Comparison of ENCODE assay signal across 12 mouse cellular contexts in the genomic region with DNA sequence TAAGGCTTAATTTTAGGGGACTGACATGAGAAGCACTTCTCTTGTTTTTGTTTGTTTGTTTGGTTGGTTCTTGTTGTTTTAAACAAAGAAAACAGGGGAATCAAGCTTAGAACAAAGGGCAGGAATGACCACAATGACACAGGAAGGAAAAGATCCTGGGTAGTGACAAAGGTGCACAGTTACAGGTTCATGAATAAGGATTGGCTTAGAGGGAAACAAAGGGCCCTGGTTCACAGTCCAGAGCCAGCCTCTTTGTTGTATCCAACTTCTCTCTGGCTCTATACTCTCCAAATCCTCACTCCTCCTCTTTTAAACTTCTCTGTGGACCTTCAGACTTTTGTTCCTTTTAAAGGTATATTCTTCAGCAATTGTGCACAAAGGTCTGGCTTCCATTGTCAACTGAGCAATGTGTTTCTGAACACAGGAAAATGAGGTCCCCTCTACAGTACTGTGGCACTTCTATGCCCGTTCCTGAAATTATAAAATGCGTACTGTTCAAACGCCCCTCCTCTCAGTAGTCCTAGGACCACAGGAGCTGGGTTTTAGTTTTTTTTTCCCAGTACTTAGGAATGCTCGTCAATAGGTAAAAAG. TPM values are rescaled to one million over a fixed set of nuclear protein-coding genes. Genes with fewer than 3 reads are reported as not detected.
DNase-seq lines count a peak whose midpoint lies in the region; ATAC-seq lines count a peak whose summit lies in the region.
"Had no signal": no experiment of that assay in that cellular context is flagged by ENCODE, and none has a peak within 500 bp of the region (broad histone marks: within the 10 kb centered on the region; RNA-seq: fewer than 3 reads in every experiment).

No protein-coding gene starts in this region.

- H3K27me3 ChIP-seq in kidney, embryonic 16.5 days (ENCODE audit: insufficient read depth, low read length) = no peaks in the 10 kb centered on the region
- no peaks in the 10 kb centered on the region for H3K27me3 ChIP-seq in embryonic facial prominence, embryonic 13.5 days
- no peaks in the 10 kb centered on the region for H3K27me3 ChIP-seq in intestine, embryonic 14.5 days (replicated peaks; ENCODE audit: control insufficient read depth, insufficient read depth, low read length)
- H3K27me3 ChIP-seq in midbrain, embryonic 16.5 days (ENCODE audit: control insufficient read depth, insufficient read depth, low read depth, low read length) = no peaks in the 10 kb centered on the region
- H3K27me3 ChIP-seq: Patski had no signal

- H3K9ac ChIP-seq in kidney, embryonic 16.5 days (replicated peaks; ENCODE audit: low read length) = no peak overlapping the region; the same call in 1 of the 2 replicates
- H3K9ac ChIP-seq in embryonic facial prominence, embryonic 13.5 days = 0 out of 2 replicates have a peak overlapping the region, but pooled peaks have one; percentile 87
- H3K9ac ChIP-seq in intestine, embryonic 14.5 days (ENCODE audit: low read length) = no peak overlapping the region; the same call in 1 of the 2 replicates
- H3K9ac ChIP-seq in midbrain, embryonic 16.5 days (ENCODE audit: low read depth, low read length) = peak overlapping the region; percentile 25

- H3K4me3 ChIP-seq in kidney, embryonic 16.5 days (ENCODE audit: low read length) = peak overlapping the region; percentile 99
- peak overlapping the region; percentile 94 for H3K4me3 ChIP-seq in embryonic facial prominence, embryonic 13.5 days
- 0 out of 2 replicates have a peak overlapping the region, but pooled peaks have one; percentile 92 for H3K4me3 ChIP-seq in intestine, embryonic 14.5 days (ENCODE audit: low read depth, low read length)
- peak overlapping the region; percentile 94 for H3K4me3 ChIP-seq in midbrain, embryonic 16.5 days (ENCODE audit: low read depth, low read length)

- ATAC-seq in kidney, embryonic 16.5 days (ENCODE audit: low FRiP score, low TSS enrichment) = no peak
- no peak for ATAC-seq in embryonic facial prominence, embryonic 13.5 days (ENCODE audit: insufficient number of reproducible peaks, insufficient read depth, low FRiP score, low TSS enrichment, low read depth)
- ATAC-seq in intestine, embryonic 14.5 days (replicated peaks; ENCODE audit: low FRiP score, low TSS enrichment, low read depth) = no peak
- no peak for ATAC-seq in midbrain, embryonic 16.5 days
- ATAC-seq: Patski had no signal

- WGBS in kidney, embryonic 16.5 days = 67% methylated on average over 4 of the region's 4 CpGs
- WGBS in embryonic facial prominence, embryonic 13.5 days = 70% methylated on average over 4 of the region's 4 CpGs
- 77% methylated on average over 4 of the region's 4 CpGs for WGBS in intestine, embryonic 14.5 days
- WGBS in midbrain, embryonic 16.5 days = 16% methylated on average over 4 of the region's 4 CpGs

- H3K36me3 ChIP-seq in kidney, embryonic 16.5 days (ENCODE audit: insufficient read depth, low read length) = no peaks in the 10 kb centered on the region
- H3K36me3 ChIP-seq in embryonic facial prominence, embryonic 13.5 days = no peaks in the 10 kb centered on the region
- no peaks in the 10 kb centered on the region for H3K36me3 ChIP-seq in intestine, embryonic 14.5 days (ENCODE audit: control insufficient read depth, insufficient read depth, low read length)
- no peaks in the 10 kb centered on the region for H3K36me3 ChIP-seq in midbrain, embryonic 16.5 days (ENCODE audit: control insufficient read depth, insufficient read depth, low read length)

- no peak overlapping the region for H3K27ac ChIP-seq in kidney, embryonic 16.5 days (ENCODE audit: low read length)
- no peak overlapping the region for H3K27ac ChIP-seq in embryonic facial prominence, embryonic 13.5 days
- no peak overlapping the region for H3K27ac ChIP-seq in intestine, embryonic 14.5 days (ENCODE audit: low read depth)
- H3K27ac ChIP-seq in midbrain, embryonic 16.5 days (ENCODE audit: low read length) = peak overlapping the region; percentile 47

- H3K9me3 ChIP-seq in kidney, embryonic 16.5 days (ENCODE audit: low read length) = no peaks in the 10 kb centered on the region; the same call in 1 of the 2 replicates
- no peaks in the 10 kb centered on the region for H3K9me3 ChIP-seq in embryonic facial prominence, embryonic 13.5 days
- no peaks in the 10 kb centered on the region for H3K9me3 ChIP-seq in intestine, embryonic 14.5 days (ENCODE audit: control insufficient read depth, low read length)
- no peaks in the 10 kb centered on the region for H3K9me3 ChIP-seq in midbrain, embryonic 16.5 days (replicated peaks; ENCODE audit: control insufficient read depth, low read length, poor library complexity, severe bottlenecking)

- H3K4me2 ChIP-seq in kidney, embryonic 16.5 days (replicated peaks; ENCODE audit: low read depth, low read length) = peak overlapping the region; percentile 72
- H3K4me2 ChIP-seq in embryonic facial prominence, embryonic 13.5 days = peak overlapping the region; percentile 70
- peak overlapping the region; percentile 78 for H3K4me2 ChIP-seq in intestine, embryonic 14.5 days (ENCODE audit: low read length)
- peak overlapping the region; percentile 75 for H3K4me2 ChIP-seq in midbrain, embryonic 16.5 days (ENCODE audit: low read length)

- peaks cover 13% of the 10 kb centered on the region for H3K4me1 ChIP-seq in kidney, embryonic 16.5 days (ENCODE audit: insufficient read depth, low read length)
- peaks cover 11% of the 10 kb centered on the region for H3K4me1 ChIP-seq in embryonic facial prominence, embryonic 13.5 days
- H3K4me1 ChIP-seq in intestine, embryonic 14.5 days (replicated peaks; ENCODE audit: control insufficient read depth, insufficient read depth, low read length) = peaks cover 10% of the 10 kb centered on the region
- H3K4me1 ChIP-seq in midbrain, embryonic 16.5 days (ENCODE audit: control insufficient read depth, insufficient read depth, low read length) = peaks cover 21% of the 10 kb centered on the region

- DNase-seq in kidney, adult 11 months = no peak
- DNase-seq in intestine, embryonic 14.5 days (ENCODE audit: low spot score) = no peak
- DNase-seq in kidney, postnatal 10 days = no peak
- DNase-seq in kidney, adult 8-10 months = no peak
- no peak for DNase-seq in adrenal gland, postnatal 10 days
- DNase-seq: right cerebral cortex, postnatal 4 days had no signal

RNA-seq across cellular contexts. Expression of gene Vta1, which starts 1.4 kb away (rescaled TPM):
- 100.0 and 103 TPM in 2 replicates for polyA plus RNA-seq in kidney, embryonic 16.5 days (2015; fragmentation: Nextera tagmentation; extraction: Ambion mirVana)
- polyA plus RNA-seq in embryonic facial prominence, embryonic 13.5 days (2015; fragmentation: Nextera tagmentation; extraction: Ambion mirVana) = 92.5 and 101 TPM in 2 replicates
- polyA plus RNA-seq in intestine, embryonic 14.5 days (2014; fragmentation: Nextera tagmentation; extraction: Ambion mirVana) = 93.5 and 106 TPM in 2 replicates
- polyA plus RNA-seq in midbrain, embryonic 16.5 days (2015; fragmentation: Nextera tagmentation; extraction: Ambion mirVana) = 186 and 190 TPM in 2 replicates
- 10 to 100 TPM; 47.9 to 51.1 TPM for total RNA-seq in adrenal gland, postnatal 10 days (2021)

RNA-seq across cellular contexts. Expression of gene Nmbr, which starts 1.5 kb away (rescaled TPM):
- polyA plus RNA-seq in kidney, embryonic 16.5 days (2015; fragmentation: Nextera tagmentation; extraction: Ambion mirVana) = 1.0 TPM in 2 replicates
- 0.28 and 0.99 TPM in 2 replicates for polyA plus RNA-seq in embryonic facial prominence, embryonic 13.5 days (2015; fragmentation: Nextera tagmentation; extraction: Ambion mirVana)
- 0.34 and 0.45 TPM in 2 replicates for polyA plus RNA-seq in intestine, embryonic 14.5 days (2014; fragmentation: Nextera tagmentation; extraction: Ambion mirVana)
- polyA plus RNA-seq in midbrain, embryonic 16.5 days (2015; fragmentation: Nextera tagmentation; extraction: Ambion mirVana) = 2.1 and 2.9 TPM in 2 replicates
- total RNA-seq in adrenal gland, postnatal 10 days (2021) = not detected

RNA-seq across cellular contexts. Expression of gene Gje1, which starts 14.1 kb away (rescaled TPM):
- polyA plus RNA-seq in kidney, embryonic 16.5 days (2015; fragmentation: Nextera tagmentation; extraction: Ambion mirVana) = not detected in 2 replicates
- not detected in 2 replicates for polyA plus RNA-seq in embryonic facial prominence, embryonic 13.5 days (2015; fragmentation: Nextera tagmentation; extraction: Ambion mirVana)
- not detected in 2 replicates for polyA plus RNA-seq in intestine, embryonic 14.5 days (2014; fragmentation: Nextera tagmentation; extraction: Ambion mirVana)
- not detected in 2 replicates for polyA plus RNA-seq in midbrain, embryonic 16.5 days (2015; fragmentation: Nextera tagmentation; extraction: Ambion mirVana)
- total RNA-seq in adrenal gland, postnatal 10 days (2021) = not detected
- total RNA-seq: layer of hippocampus, adult 8-10 months had no signal
- polyA plus RNA-seq: cortical plate, adult 2 months had no signal

Comparison
In these comparisons a context has a peak if more than half of its experiments do, and no peak if none do; other contexts are left out.
1. H3K9ac ChIP-seq: peak in embryonic facial prominence, embryonic 13.5 days (single experiment) and midbrain, embryonic 16.5 days (single experiment); none in kidney, embryonic 16.5 days (single experiment) and intestine, embryonic 14.5 days (single experiment).
2. Peak in every context shown above with its lines, with median percentiles within 50 percentile points of each other: H3K4me2 ChIP-seq and H3K4me3 ChIP-seq.